Mouse (Mus musculus) heart, embryonic 16.5 days (tissue): ENCODE data around the gene Calm1. TPM values are rescaled to one million over a fixed set of nuclear protein-coding genes. Genes with fewer than 3 reads are reported as not detected.
A peak's percentile ranks its signal among the peaks of the same experiment; 100 is the strongest.

Source experiments
- ATAC-seq: fragments of 200-750 bp; cut with Nextera tagmentation; replicated peaks from 2 replicates; pipeline ENCODE4 v1.8.0; 2017; ENCODE audit warnings: moderate number of reproducible peaks; ENCODE audit not compliant: insufficient read depth, low FRiP score; ENCODE audit errors: extremely low read depth
- H3K27ac ChIP-seq: fragments of 300-500 bp; sonication (generic); 2 replicates; pipeline ENCODE4 v1.5.1; 2014; ENCODE audit warnings: mild to moderate bottlenecking, low read length, control low read depth, moderate library complexity
- H3K27me3 ChIP-seq: fragments of 300-500 bp; sonication (generic); 2 replicates; pipeline ENCODE4 v1.6.1; 2014; ENCODE audit warnings: low read length, mixed read lengths; ENCODE audit not compliant: control insufficient read depth, insufficient read depth
- H3K36me3 ChIP-seq: fragments of 300-500 bp; sonication (generic); 2 replicates; pipeline ENCODE4 v1.6.1; 2014; ENCODE audit not compliant: control insufficient read depth, insufficient read depth
- H3K4me1 ChIP-seq: fragments of 300-500 bp; sonication (generic); 2 replicates; pipeline ENCODE4 v1.6.1; 2014; ENCODE audit warnings: low read length, mixed read lengths; ENCODE audit not compliant: control insufficient read depth, insufficient read depth
- H3K4me2 ChIP-seq: fragments of 300-500 bp; sonication (generic); 2 replicates; pipeline ENCODE4 v1.6.1; 2014; ENCODE audit warnings: low read depth, mild to moderate bottlenecking, control low read depth, low read length
- H3K4me3 ChIP-seq: fragments of 300-500 bp; sonication (generic); 2 replicates; pipeline ENCODE4 v1.5.1; 2014; ENCODE audit warnings: mild to moderate bottlenecking, control low read depth, low read length
- H3K9ac ChIP-seq: fragments of 300-500 bp; sonication (generic); 2 replicates; pipeline ENCODE4 v1.6.1; 2014; ENCODE audit warnings: low read length, control low read depth
- H3K9me3 ChIP-seq: fragments of 300-500 bp; sonication (generic); replicated peaks from 2 replicates; pipeline ENCODE4 v1.6.1; 2016; ENCODE audit warnings: low read length; ENCODE audit not compliant: control insufficient read depth
- WGBS: fragments of 180-500 bp; shearing (Covaris S2); extraction: QIAGEN DNeasy Blood & Tissue Kit; methylation state at CpG from one replicate; pipeline ENCODE4 v1.1.7; 2014; 5-methylcytosine and 5-hydroxymethylcytosine counted together
- polyA plus RNA-seq: library from polyadenylated mRNA; unstranded; fragments of >200 nt; fragmentation: Nextera tagmentation; extraction: Ambion mirVana; gene quantifications from 2 replicates; pipeline ENCODE4 v1.2.1, GENCODE M21; 2015

Gene Calm1
- polyA plus RNA-seq, 1 experiment from 2014 or later, result 756 TPM

DNA sequence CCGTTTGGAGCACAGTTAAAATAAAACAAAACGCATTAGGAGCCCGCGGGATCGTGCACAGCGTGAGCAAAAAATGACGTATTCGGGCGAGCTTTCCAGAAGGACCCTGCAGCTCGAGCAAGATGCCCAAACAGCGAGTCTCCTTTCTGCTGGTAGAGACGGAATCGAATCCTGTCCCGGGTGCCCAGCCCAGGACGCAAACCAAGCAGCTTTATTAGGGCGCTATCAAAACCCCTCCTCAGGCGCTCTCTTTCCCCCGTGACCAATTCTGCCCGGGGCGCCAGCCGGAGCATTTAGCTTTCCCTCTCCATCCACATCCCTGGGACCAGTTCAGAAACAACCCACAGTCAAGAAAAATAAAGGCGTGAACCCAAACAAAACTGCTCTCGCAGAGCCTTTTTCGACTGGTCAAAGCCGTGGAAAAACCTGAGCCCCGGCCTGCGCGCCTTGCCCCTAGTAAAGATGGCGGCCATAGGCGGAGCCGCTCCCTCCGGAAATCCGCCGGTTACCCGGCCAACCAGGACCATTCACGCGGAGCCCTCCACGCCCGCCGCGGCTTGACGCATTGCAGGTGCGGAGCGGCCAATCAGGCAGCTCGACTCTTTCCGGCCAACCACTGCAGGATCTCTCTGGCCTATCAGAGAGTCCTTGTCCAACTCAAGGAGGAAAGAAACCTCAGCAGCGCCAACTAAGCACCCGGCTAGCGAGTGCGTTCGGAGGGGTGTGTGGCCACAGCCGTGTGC, 12.1 kb upstream of the Calm1 start:
- H3K27ac ChIP-seq, result peak overlapping the region; percentile 98
- no peaks in the 10 kb centered on the region for H3K27me3 ChIP-seq
- ATAC-seq, result peak; percentile 100
- H3K4me1 ChIP-seq, result peaks cover 8% of the 10 kb centered on the region; the same call in 1 of the 2 replicates
- peak overlapping the region; percentile 76 for H3K4me3 ChIP-seq
- under 1% methylated on average over 52 of the region's 52 CpGs for whole genome bisulfite sequencing
- H3K9ac ChIP-seq, result peak overlapping the region; percentile 90
- H3K4me2 ChIP-seq, result peak overlapping the region; percentile 98
- peaks cover 3% of the 10 kb centered on the region; the same call in 1 of the 2 replicates for H3K9me3 ChIP-seq
- no peaks in the 10 kb centered on the region for H3K36me3 ChIP-seq

DNA sequence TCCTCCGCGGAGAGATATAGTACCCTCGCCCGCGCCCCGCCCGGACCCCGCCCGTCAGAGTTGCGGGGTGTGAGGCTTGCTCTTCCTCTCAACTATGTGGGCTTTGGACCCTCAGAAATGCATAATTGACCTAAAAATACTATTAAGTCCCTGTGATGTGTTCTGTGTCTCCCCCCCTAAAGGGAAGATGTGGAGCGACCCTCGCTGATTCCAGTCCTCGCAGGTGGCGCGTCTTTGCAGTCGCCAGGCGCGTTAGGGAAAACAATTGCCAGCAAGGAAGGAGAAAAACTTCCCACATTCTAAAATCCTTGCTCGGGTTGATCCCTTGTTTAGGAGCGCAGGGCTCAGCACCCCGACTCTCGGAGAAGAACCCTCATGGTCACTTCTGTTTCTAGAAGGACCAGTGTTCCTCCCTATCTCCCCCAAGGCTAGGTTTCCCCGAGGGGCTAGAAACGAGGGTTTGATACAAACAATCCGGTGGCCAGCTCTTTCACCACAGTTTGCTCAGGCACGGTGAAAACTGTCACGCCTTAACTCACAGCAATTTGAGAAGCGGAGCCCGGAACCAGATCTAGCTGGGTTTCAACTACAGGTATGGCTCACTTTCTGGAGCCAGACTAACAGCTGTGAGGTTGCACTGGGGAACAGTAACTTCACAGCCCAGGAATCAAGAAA, 11.3 kb upstream of the Calm1 start:
- Histone ChIP-seq H3K9me3 (peaks cover under 1% of the 10 kb centered on the region; the same call in 1 of the 2 replicates), H3K27ac (peak overlapping the region; percentile 98), H3K4me3 (peak overlapping the region; percentile 76), H3K9ac (peak overlapping the region; percentile 90), H3K4me2 (peak overlapping the region; percentile 98), H3K27me3 (no peaks in the 10 kb centered on the region), H3K4me1 (peaks cover 8% of the 10 kb centered on the region; the same call in 1 of the 2 replicates), H3K36me3 (no peaks in the 10 kb centered on the region)
- 3% methylated on average over 29 of the region's 29 CpGs for WGBS
- ATAC-seq, result no peak

DNA sequence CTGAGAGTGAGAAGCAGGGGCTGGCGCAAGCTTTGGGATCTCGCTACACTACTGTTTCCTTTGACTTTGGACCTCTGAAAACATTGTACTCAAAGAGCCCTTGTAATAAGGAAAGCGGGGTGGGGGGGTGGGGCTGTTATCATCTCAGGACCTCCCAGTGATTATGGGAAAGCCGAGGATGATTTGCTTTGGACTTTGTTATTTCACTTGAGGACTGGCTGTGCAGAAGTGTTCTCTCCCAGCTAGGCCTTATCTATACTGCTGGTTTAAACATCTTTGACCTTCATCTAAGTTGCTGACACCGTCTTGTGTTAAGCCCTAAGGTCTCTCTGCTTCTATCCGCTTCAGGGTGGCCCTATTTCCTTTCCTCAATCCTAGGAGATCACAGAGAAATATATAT, 8.4 kb upstream of the Calm1 start:
- no peak overlapping the region for H3K27ac ChIP-seq
- no peak for ATAC-seq
- 73% methylated on average over 6 of the region's 6 CpGs for WGBS

DNA sequence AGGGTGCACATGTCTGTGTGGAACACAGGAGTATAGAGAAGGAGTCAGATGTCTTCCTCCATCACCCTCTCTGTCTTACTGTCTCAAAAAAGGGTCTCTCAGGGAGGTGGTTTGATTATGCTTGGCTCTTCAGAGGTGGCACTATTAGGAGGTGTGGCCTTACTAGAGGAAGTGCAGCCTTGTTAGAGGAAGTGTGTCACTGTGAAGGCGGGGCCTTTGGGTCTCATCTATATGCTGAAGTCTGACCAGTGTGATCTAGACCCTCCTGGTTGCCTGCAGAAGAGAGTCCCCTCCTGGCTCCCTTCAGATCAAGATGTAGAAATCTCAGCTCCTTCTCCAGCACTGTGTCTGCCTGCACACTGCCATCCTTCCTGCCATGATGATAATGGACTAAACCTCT, 5.1 kb upstream of the Calm1 start:
- no peak for ATAC-seq
- H3K9ac ChIP-seq, result no peak overlapping the region
- no peaks in the 10 kb centered on the region for H3K9me3 ChIP-seq
- H3K4me2 ChIP-seq, result no peak overlapping the region
- H3K36me3 ChIP-seq, result no peaks in the 10 kb centered on the region
- no peaks in the 10 kb centered on the region for H3K4me1 ChIP-seq
- no peaks in the 10 kb centered on the region for H3K27me3 ChIP-seq
- H3K4me3 ChIP-seq, result no peak overlapping the region
- H3K27ac ChIP-seq, result no peak overlapping the region
- 76% methylated on average over 1 of the region's 1 CpGs for WGBS

More for the DNA sequence above, 8.4 kb upstream of the Calm1 start:
- H3K9ac ChIP-seq, result no peak overlapping the region
- H3K4me2 ChIP-seq, result no peak overlapping the region
- no peaks in the 10 kb centered on the region for H3K9me3 ChIP-seq
- no peaks in the 10 kb centered on the region for H3K36me3 ChIP-seq
- H3K27me3 ChIP-seq, result no peaks in the 10 kb centered on the region
- H3K4me3 ChIP-seq, result no peak overlapping the region
- peaks cover 6% of the 10 kb centered on the region; the same call in 1 of the 2 replicates for H3K4me1 ChIP-seq

DNA sequence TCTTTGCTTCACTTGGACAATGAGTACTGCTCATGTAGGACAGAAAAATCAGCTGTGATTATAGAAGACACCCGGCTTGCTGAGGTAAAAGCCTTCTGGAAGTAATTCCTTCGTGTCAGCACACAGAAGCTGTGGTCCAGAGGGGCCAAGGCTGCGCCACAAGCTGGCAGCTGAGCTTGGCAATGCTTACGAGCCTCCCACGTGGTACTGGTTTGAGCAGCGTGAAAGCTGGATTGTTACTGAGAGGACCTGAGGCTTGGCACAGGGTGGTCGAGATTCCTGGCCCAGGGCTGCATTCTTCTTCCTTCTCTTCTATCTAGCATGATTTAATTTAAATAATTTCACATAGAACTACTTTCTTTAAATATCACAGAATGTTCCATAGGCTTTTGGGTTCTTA, 2.4 kb upstream of the Calm1 start:
- no peak overlapping the region for H3K9ac ChIP-seq
- H3K27ac ChIP-seq, result no peak overlapping the region
- H3K36me3 ChIP-seq, result no peaks in the 10 kb centered on the region
- no peak for ATAC-seq
- no peaks in the 10 kb centered on the region for H3K27me3 ChIP-seq
- H3K4me1 ChIP-seq, result peaks cover 6% of the 10 kb centered on the region; the same call in 1 of the 2 replicates
- no peaks in the 10 kb centered on the region for H3K9me3 ChIP-seq
- no peak overlapping the region for H3K4me3 ChIP-seq
- 66% methylated on average over 7 of the region's 7 CpGs for WGBS
- H3K4me2 ChIP-seq, result no peak overlapping the region

DNA sequence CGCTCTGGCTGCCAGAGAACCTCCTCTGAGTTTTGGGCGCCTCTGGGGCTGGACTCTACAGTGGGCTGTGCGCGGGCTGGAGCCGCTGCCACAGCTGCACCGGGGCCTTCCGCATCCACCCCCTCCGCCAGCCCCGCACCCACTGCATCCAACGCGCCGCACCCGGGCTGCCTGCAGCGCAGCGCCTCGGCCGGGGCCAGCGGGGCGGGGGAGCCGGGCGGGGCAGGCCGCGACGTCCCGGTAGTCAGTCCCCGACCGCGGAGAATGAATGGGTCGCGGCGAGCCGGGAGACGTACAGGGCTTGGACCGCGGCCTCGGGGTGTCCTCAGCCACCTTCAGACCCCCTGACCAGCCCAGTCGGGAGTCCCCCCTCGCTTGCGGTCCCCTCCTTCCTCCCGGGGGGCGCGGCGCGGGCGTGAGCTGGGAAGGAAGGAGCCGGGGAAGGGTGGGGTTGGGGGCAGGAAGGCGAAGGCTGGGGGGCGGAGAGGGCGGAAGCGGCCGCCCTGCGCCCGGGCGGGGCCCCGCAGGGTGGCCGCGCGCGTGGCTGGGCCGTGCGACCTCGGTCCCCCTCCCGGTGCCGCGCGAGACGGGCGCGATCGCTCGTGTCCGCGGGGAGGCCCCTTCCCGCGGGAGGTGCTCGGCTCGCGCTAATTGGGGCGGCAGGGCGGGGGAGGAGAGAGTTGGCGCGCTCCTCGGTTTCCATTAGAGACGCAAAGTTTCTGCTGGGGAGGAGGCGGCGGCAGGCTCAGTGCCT, 833 bp downstream of the Calm1 start:
- peak overlapping the region; percentile 93 for H3K9ac ChIP-seq
- H3K4me2 ChIP-seq, result peak overlapping the region; percentile 82
- peak overlapping the region; percentile 95 for H3K4me3 ChIP-seq
- H3K27me3 ChIP-seq, result no peaks in the 10 kb centered on the region
- under 1% methylated on average over 82 of the region's 86 CpGs for WGBS
- H3K36me3 ChIP-seq, result peaks cover 19% of the 10 kb centered on the region
- ATAC-seq, result peak; percentile 71
- peak overlapping the region; percentile 90 for H3K27ac ChIP-seq
- H3K4me1 ChIP-seq, result peaks cover 19% of the 10 kb centered on the region; the same call in 1 of the 2 replicates
- H3K9me3 ChIP-seq, result no peaks in the 10 kb centered on the region

DNA sequence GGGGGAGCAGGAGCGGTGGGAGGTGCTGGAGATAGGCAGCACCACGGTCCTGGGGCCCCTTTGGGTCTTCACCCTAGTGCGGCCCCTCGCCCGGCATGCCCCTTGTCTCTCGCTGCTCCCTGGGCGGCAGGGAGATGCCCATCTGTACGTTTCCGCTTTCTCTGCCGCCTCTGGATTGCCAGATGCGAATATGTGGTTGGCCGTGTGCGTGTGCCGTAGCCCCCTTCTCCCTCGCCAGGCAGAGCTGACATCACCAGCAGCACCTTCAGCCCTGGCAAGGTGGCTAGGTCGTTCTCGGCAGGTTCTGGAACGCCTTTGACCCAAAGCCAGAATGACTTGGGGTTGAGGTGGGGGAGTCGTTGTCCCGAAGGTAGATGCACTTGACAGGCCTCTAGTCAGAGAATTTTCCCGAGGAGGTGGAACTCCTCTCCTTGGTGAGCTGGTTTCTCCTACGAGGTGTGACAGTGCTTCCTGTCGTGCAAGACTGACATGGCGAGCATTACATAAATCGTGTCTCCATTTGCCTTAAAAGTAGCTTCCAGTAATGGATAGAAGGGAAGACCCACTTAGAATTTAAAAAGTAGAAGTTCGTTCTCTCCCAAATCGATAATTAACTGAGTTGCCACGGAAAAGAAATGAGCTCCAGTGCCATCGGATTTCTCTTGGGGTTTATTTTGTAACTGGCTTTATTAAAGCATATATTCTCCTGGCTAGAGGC, 1.6 kb downstream of the Calm1 start:
- Histone ChIP-seq H3K9ac (peak overlapping the region; percentile 93), H3K4me1 (peaks cover 19% of the 10 kb centered on the region; the same call in 1 of the 2 replicates), H3K27ac (peak overlapping the region; percentile 90), H3K9me3 (no peaks in the 10 kb centered on the region), H3K4me2 (peak overlapping the region; percentile 82), H3K4me3 (peak overlapping the region; percentile 95), H3K36me3 (peaks cover 27% of the 10 kb centered on the region), H3K27me3 (no peaks in the 10 kb centered on the region)
- ATAC-seq, result no peak; the same call in 1 of the 2 replicates
- 6% methylated on average over 29 of the region's 29 CpGs for WGBS

DNA sequence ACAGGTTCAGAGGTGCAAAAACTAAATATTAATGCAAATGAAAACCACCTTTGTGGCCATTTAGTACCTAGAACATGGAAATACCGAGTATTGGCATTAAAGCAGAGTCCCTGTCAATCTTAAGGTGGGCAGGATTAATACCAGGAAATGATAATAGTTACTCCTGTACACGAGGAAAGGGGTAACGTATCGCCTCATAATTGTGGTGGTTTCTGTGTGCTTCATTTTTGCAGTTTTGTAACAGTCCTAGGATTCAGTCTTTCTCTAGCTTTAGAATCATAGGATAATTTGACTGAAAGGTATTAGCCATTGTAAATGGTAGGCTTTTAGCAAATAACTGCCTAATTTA, 2.1 kb downstream of the Calm1 start:
- H3K4me3 ChIP-seq, result peak overlapping the region; percentile 95
- peak overlapping the region; percentile 93 for H3K9ac ChIP-seq

More for the DNA sequence above, 2.1 kb downstream of the Calm1 start:
- H3K4me1 ChIP-seq, result peaks cover 19% of the 10 kb centered on the region; the same call in 1 of the 2 replicates
- WGBS, result 34% methylated on average over 4 of the region's 4 CpGs
- no peak overlapping the region for H3K27ac ChIP-seq
- no peaks in the 10 kb centered on the region for H3K9me3 ChIP-seq
- no peak for ATAC-seq
- H3K4me2 ChIP-seq, result peak overlapping the region; percentile 82
- H3K27me3 ChIP-seq, result no peaks in the 10 kb centered on the region
- H3K36me3 ChIP-seq, result peaks cover 31% of the 10 kb centered on the region
